Mouse (Mus musculus): Measurements from ENCODE around the gene Slc9b2. TPM values are rescaled to one million over a fixed set of nuclear protein-coding genes. Genes with fewer than 3 reads are reported as not detected.

Gene Slc9b2
- total and polyA plus RNA-seq, 2 experiments from 2014 or later = 2.1 to 2.6 TPM

DNA sequence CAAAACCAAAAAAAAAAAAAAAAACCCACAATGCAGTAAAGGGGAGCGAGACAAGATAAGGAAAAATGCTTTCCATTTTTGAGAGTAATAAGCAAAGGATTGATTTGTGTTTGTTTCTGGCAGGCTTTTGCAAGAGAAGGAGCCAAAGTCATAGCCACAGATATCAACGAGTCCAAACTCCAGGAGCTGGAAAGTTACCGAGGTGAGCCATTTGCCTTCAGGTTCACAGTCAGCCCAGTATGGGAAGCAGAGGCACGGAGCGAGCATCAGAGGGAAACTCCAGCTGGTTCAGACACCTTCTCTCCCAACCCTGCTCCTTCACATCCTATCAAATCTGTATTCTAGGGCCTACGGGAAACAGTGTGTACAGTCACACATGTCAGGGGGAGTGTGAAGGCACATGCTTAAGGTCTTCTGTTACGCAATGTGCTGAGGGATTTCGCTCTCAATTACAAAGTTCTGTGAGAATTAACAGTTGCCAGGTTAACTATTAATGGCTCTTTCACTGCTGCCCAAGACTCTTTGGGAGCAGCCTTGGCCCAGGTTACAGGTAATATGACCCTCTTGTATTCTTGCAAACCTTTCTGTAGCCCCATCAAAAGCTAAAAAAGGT, 19.3 kb upstream of the Slc9b2 start:
- Histone ChIP-seq H3K4me2 (ENCODE audit: low read depth, low read length, poor library complexity, severe bottlenecking) (no peak overlapping the region), H3K27ac (ENCODE audit: low read depth, low read length) (no peak overlapping the region), H3K4me1 (ENCODE audit: insufficient read depth, low read length) (no peaks in the 10 kb centered on the region), H3K27me3 (ENCODE audit: insufficient read depth, low read length) (no peaks in the 10 kb centered on the region), H3K9me3 (ENCODE audit: low read length) (no peaks in the 10 kb centered on the region), H3K36me3 (ENCODE audit: insufficient read depth, low read length) (no peaks in the 10 kb centered on the region), H3K4me3 (ENCODE audit: low read depth, low read length) (no peak overlapping the region), H3K9ac (replicated peaks; ENCODE audit: low read length, poor library complexity, severe bottlenecking) (no peak overlapping the region)
- WGBS = 91% methylated on average over 8 of the region's 8 CpGs
- DNase-seq (ENCODE audit: low spot score) (no peak), ATAC-seq (ENCODE audit: low FRiP score) (no peak)
- TF ChIP-seq CTCF (IDR thresholded peaks at IDR 0.05) = no peak

DNA sequence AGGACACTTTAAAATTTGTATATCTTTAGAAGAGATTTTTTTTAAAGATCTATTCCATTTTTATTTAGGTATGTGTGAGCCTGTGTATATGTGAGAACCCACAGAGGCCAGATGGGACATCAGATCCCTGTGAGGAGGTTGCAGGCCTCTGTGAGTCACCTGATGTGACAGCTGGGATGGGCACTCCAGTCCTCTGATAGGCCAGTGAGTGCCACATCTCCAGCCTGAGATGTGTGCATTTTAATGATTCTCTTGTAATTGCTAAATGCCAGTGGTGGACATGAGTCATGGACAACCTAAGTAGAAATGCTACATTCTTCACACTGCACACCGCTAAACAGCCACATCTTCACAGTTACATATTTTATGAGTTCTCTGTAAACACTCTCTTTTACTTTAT, 18.4 kb upstream of the Slc9b2 start:
- DNase-seq (ENCODE audit: low spot score) (no peak), ATAC-seq (ENCODE audit: low FRiP score) (no peak)
- Histone ChIP-seq H3K4me1 (ENCODE audit: insufficient read depth, low read length) (no peaks in the 10 kb centered on the region), H3K27ac (ENCODE audit: low read depth, low read length) (no peak overlapping the region), H3K4me2 (ENCODE audit: low read depth, low read length, poor library complexity, severe bottlenecking) (no peak overlapping the region), H3K4me3 (ENCODE audit: low read depth, low read length) (no peak overlapping the region), H3K9ac (replicated peaks; ENCODE audit: low read length, poor library complexity, severe bottlenecking) (no peak overlapping the region), H3K36me3 (ENCODE audit: insufficient read depth, low read length) (no peaks in the 10 kb centered on the region), H3K9me3 (ENCODE audit: low read length) (no peaks in the 10 kb centered on the region), H3K27me3 (ENCODE audit: insufficient read depth, low read length) (no peaks in the 10 kb centered on the region)
- 94% methylated on average over 1 of the region's 1 CpGs for WGBS
- TF ChIP-seq CTCF (IDR thresholded peaks at IDR 0.05) = no peak

DNA sequence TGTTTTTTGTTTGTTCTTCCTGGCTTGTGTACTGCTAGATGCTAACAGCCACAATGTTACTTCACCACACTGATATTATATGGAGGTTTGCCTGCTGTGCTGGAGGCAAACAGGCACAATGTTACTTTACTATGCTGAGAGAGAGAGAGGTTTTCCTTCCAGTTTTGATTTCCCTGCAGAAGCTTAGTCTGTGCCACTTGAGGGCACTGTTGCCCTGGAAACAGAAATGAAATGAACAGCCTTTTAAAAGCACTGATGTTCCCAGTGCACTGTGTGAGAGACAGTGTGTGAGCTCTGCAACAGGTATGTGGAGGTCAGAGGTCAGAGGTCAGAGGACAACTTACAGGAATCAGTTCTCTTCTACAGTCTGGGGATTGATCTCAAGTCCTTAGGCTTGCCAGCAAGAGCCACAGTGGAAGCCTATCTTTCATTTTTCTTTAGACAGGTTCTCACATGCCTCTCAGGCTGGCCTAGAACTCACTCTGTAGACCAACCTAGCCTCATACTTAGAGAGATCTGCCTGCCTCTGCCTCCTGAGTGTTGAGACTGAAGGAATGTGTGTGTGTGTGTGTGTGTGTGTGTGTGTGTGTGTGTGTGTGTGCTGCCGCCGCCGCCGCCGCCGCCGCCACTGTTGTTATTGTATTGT, 17.1 kb upstream of the Slc9b2 start:
- peak; percentile 71 for ATAC-seq (ENCODE audit: low FRiP score)
- peak; percentile 89 for DNase-seq (ENCODE audit: low spot score)
- WGBS = 98% methylated on average over 6 of the region's 7 CpGs
- no peak overlapping the region for H3K4me3 ChIP-seq (ENCODE audit: low read depth, low read length)
- no peaks in the 10 kb centered on the region for H3K9me3 ChIP-seq (ENCODE audit: low read length)
- H3K27ac ChIP-seq (ENCODE audit: low read depth, low read length) = no peak overlapping the region
- H3K27me3 ChIP-seq (ENCODE audit: insufficient read depth, low read length) = no peaks in the 10 kb centered on the region
- no peak overlapping the region for H3K9ac ChIP-seq (replicated peaks; ENCODE audit: low read length, poor library complexity, severe bottlenecking)
- H3K4me2 ChIP-seq (ENCODE audit: low read depth, low read length, poor library complexity, severe bottlenecking) = no peak overlapping the region
- TF ChIP-seq CTCF (IDR thresholded peaks at IDR 0.05) = peak; percentile 96
- no peaks in the 10 kb centered on the region for H3K4me1 ChIP-seq (ENCODE audit: insufficient read depth, low read length)
- no peaks in the 10 kb centered on the region for H3K36me3 ChIP-seq (ENCODE audit: insufficient read depth, low read length)

DNA sequence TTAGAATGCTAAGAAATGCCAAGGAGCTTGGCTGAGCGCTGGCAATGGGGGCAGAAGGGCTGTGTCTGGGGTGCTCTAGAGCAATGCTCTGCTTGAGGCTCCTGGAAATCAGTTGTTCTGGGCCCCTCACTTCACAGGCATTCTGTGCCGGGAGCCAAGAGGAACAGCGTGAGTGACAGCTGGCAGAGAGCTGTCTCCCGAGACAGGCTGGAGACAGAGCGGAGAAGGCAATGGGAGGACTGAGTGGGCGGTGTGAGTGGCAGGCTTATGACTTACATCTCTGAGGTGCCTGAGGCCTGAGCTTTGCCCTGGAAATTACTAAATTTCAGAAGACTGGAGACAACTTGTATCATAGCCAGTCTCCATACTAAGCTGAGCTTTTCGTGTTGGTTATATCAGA, 13.8 kb upstream of the Slc9b2 start:
- Histone ChIP-seq H3K36me3 (ENCODE audit: insufficient read depth, low read length) (no peaks in the 10 kb centered on the region), H3K9me3 (ENCODE audit: low read length) (no peaks in the 10 kb centered on the region), H3K9ac (replicated peaks; ENCODE audit: low read length, poor library complexity, severe bottlenecking) (no peak overlapping the region), H3K27ac (ENCODE audit: low read depth, low read length) (no peak overlapping the region), H3K4me1 (ENCODE audit: insufficient read depth, low read length) (no peaks in the 10 kb centered on the region), H3K4me2 (ENCODE audit: low read depth, low read length, poor library complexity, severe bottlenecking) (no peak overlapping the region), H3K27me3 (ENCODE audit: insufficient read depth, low read length) (no peaks in the 10 kb centered on the region), H3K4me3 (ENCODE audit: low read depth, low read length) (no peak overlapping the region)
- 37% methylated on average over 7 of the region's 7 CpGs for WGBS
- ATAC-seq (ENCODE audit: low FRiP score) (no peak), DNase-seq (ENCODE audit: low spot score) (no peak)
- TF ChIP-seq CTCF (IDR thresholded peaks at IDR 0.05) = no peak

DNA sequence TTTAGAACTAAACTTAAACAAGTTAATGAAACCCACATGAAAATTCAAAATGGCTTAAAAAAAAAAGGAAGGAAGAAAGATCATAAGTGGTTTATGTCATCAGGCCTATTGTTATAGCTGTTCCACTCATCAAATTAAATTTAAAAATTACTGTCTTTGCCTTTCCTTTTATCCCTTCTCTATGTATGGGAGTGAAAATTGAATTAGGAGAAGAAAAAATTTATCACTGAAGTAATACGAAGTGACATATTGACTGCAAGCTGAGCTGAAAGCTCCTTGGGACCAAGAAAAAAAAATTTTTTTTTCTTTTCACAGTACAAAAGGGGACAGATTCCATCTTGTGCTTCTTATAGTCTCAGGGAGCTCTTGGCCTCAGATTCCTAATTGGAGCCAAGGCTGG, 11.9 kb upstream of the Slc9b2 start:
- WGBS = 68% methylated on average over 1 of the region's 1 CpGs
- TF ChIP-seq CTCF (IDR thresholded peaks at IDR 0.05) = no peak
- Histone ChIP-seq H3K4me1 (ENCODE audit: insufficient read depth, low read length) (no peaks in the 10 kb centered on the region), H3K4me3 (ENCODE audit: low read depth, low read length) (no peak overlapping the region), H3K36me3 (ENCODE audit: insufficient read depth, low read length) (no peaks in the 10 kb centered on the region), H3K27me3 (ENCODE audit: insufficient read depth, low read length) (no peaks in the 10 kb centered on the region), H3K27ac (ENCODE audit: low read depth, low read length) (no peak overlapping the region), H3K4me2 (ENCODE audit: low read depth, low read length, poor library complexity, severe bottlenecking) (no peak overlapping the region), H3K9ac (replicated peaks; ENCODE audit: low read length, poor library complexity, severe bottlenecking) (no peak overlapping the region), H3K9me3 (ENCODE audit: low read length) (no peaks in the 10 kb centered on the region)
- DNase-seq (ENCODE audit: low spot score) (no peak), ATAC-seq (ENCODE audit: low FRiP score) (no peak)

DNA sequence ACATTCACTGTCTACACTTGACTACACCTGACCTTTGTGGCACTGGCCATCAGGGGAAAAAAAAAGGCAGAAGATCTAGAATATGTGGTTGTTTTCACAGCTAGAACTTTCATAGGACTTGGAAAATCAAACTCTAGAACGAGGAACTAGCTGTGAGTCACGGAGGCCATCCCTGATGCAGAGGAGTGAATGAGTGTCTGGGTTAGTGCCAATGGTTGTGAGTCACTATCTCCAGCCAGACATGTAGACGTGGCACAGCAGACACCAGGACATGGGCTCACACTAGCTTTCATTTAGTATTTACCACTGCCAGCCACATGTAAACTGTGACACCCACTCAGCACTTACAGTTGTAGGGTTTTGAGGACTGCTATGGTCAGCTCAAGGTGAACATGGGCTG, 8.9 kb upstream of the Slc9b2 start:
- no peaks in the 10 kb centered on the region for H3K4me1 ChIP-seq (ENCODE audit: insufficient read depth, low read length)
- H3K9ac ChIP-seq (replicated peaks; ENCODE audit: low read length, poor library complexity, severe bottlenecking) = no peak overlapping the region
- DNase-seq (ENCODE audit: low spot score) = no peak
- no peaks in the 10 kb centered on the region for H3K27me3 ChIP-seq (ENCODE audit: insufficient read depth, low read length)
- H3K4me3 ChIP-seq (ENCODE audit: low read depth, low read length) = no peak overlapping the region
- no peak overlapping the region for H3K27ac ChIP-seq (ENCODE audit: low read depth, low read length)
- H3K4me2 ChIP-seq (ENCODE audit: low read depth, low read length, poor library complexity, severe bottlenecking) = no peak overlapping the region
- H3K9me3 ChIP-seq (ENCODE audit: low read length) = no peaks in the 10 kb centered on the region
- H3K36me3 ChIP-seq (ENCODE audit: insufficient read depth, low read length) = no peaks in the 10 kb centered on the region
- WGBS = 92% methylated on average over 3 of the region's 3 CpGs
- no peak for ATAC-seq (ENCODE audit: low FRiP score)
- no peak for TF ChIP-seq CTCF (IDR thresholded peaks at IDR 0.05)

Data from midbrain, postnatal 0 days (tissue).